Mouse (Mus musculus): ENCODE measurements around the gene Rit1.
"Not testable (repeated sequence)": the region's sequence is repeated elsewhere in the genome, so short reads cannot be mapped to it uniquely, and the experiment has no call there.

Gene Rit1

GRCm38 (mm10) chr3:88746871-88747231 lies 30.2 kb downstream of the Rit1 start:
- Histone ChIP-seq H3K4me1 (replicated peaks; ENCODE audit: low read depth, low read length) (peaks cover 13% of the 10 kb centered on the region), H3K9me3 (ENCODE audit: low read length) (peaks cover 34% of the 10 kb centered on the region), H3K4me3 (replicated peaks; ENCODE audit: low read length) (no peak overlapping the region), H3K27me3 (ENCODE audit: insufficient read depth, low read length) (no peaks in the 10 kb centered on the region), H3K36me3 (ENCODE audit: insufficient read depth, low read length) (peaks cover 5% of the 10 kb centered on the region; the same call in 1 of the 2 replicates)
- no peak for TF ChIP-seq CTCF (conservative IDR thresholded peaks at IDR 0.05; ENCODE audit: low read length)

- no peaks in the 10 kb centered on the region for H3K27me3 ChIP-seq (ENCODE audit: insufficient read depth, low read length)
- H3K4me3 ChIP-seq (replicated peaks; ENCODE audit: low read length), result no peak overlapping the region
- TF ChIP-seq NANOG (IDR thresholded peaks at IDR 0.05; ENCODE audit: borderline replicate concordance, low read length) (no peak), POU5F1 (IDR thresholded peaks at IDR 0.05; ENCODE audit: borderline replicate concordance, low read length) (no peak), CTCF (conservative IDR thresholded peaks at IDR 0.05; ENCODE audit: low read length) (peak; percentile 31)
- peaks cover 5% of the 10 kb centered on the region; the same call in 1 of the 2 replicates for H3K36me3 ChIP-seq (ENCODE audit: insufficient read depth, low read length)
- no peaks in the 10 kb centered on the region for H3K9me3 ChIP-seq (ENCODE audit: low read length)
- H3K4me1 ChIP-seq (replicated peaks; ENCODE audit: low read depth, low read length), result peaks cover 48% of the 10 kb centered on the region
Measured at GRCm38 (mm10) chr3:88754283-88754682, 37.6 kb downstream of the Rit1 start.

- Histone ChIP-seq H3K4me3 (replicated peaks; ENCODE audit: low read length) (no peak overlapping the region), H3K27me3 (ENCODE audit: insufficient read depth, low read length) (no peaks in the 10 kb centered on the region), H3K9me3 (ENCODE audit: low read length) (peaks cover 10% of the 10 kb centered on the region), H3K36me3 (ENCODE audit: insufficient read depth, low read length) (peaks cover 15% of the 10 kb centered on the region), H3K4me1 (replicated peaks; ENCODE audit: low read depth, low read length) (peaks cover 48% of the 10 kb centered on the region)
- no peak for TF ChIP-seq POU5F1 (IDR thresholded peaks at IDR 0.05; ENCODE audit: borderline replicate concordance, low read length)
- no peak for TF ChIP-seq CTCF (conservative IDR thresholded peaks at IDR 0.05; ENCODE audit: low read length)
- no peak for TF ChIP-seq NANOG (IDR thresholded peaks at IDR 0.05; ENCODE audit: borderline replicate concordance, low read length)
Measured at GRCm38 (mm10) chr3:88755541-88755940, 38.9 kb downstream of the Rit1 start.

GRCm38 (mm10) chr3:88756276-88756675 lies 39.6 kb downstream of the Rit1 start:
- H3K36me3 ChIP-seq (ENCODE audit: insufficient read depth, low read length), result peaks cover 15% of the 10 kb centered on the region
- TF ChIP-seq NANOG (IDR thresholded peaks at IDR 0.05; ENCODE audit: borderline replicate concordance, low read length) (no peak), POU5F1 (IDR thresholded peaks at IDR 0.05; ENCODE audit: borderline replicate concordance, low read length) (no peak), CTCF (conservative IDR thresholded peaks at IDR 0.05; ENCODE audit: low read length) (no peak)
- peaks cover 49% of the 10 kb centered on the region for H3K4me1 ChIP-seq (replicated peaks; ENCODE audit: low read depth, low read length)
- no peaks in the 10 kb centered on the region for H3K27me3 ChIP-seq (ENCODE audit: insufficient read depth, low read length)
- H3K4me3 ChIP-seq (replicated peaks; ENCODE audit: low read length), result no peak overlapping the region
- peaks cover 11% of the 10 kb centered on the region for H3K9me3 ChIP-seq (ENCODE audit: low read length)

GRCm38 (mm10) chr3:88758045-88758500 lies 41.4 kb downstream of the Rit1 start:
- H3K9me3 ChIP-seq (ENCODE audit: low read length), result peaks cover 11% of the 10 kb centered on the region
- TF ChIP-seq NANOG (IDR thresholded peaks at IDR 0.05; ENCODE audit: borderline replicate concordance, low read length) (no peak), CTCF (conservative IDR thresholded peaks at IDR 0.05; ENCODE audit: low read length) (no peak), POU5F1 (IDR thresholded peaks at IDR 0.05; ENCODE audit: borderline replicate concordance, low read length) (no peak)
- H3K4me3 ChIP-seq (replicated peaks; ENCODE audit: low read length), result no peak overlapping the region
- H3K27me3 ChIP-seq (ENCODE audit: insufficient read depth, low read length), result no peaks in the 10 kb centered on the region
- peaks cover 64% of the 10 kb centered on the region for H3K4me1 ChIP-seq (replicated peaks; ENCODE audit: low read depth, low read length)
- peaks cover 15% of the 10 kb centered on the region for H3K36me3 ChIP-seq (ENCODE audit: insufficient read depth, low read length)

GRCm38 (mm10) chr3:88761619-88762018 lies 45.0 kb downstream of the Rit1 start:
- no peak for TF ChIP-seq NANOG (IDR thresholded peaks at IDR 0.05; ENCODE audit: borderline replicate concordance, low read length)
- no peak for TF ChIP-seq POU5F1 (IDR thresholded peaks at IDR 0.05; ENCODE audit: borderline replicate concordance, low read length)
- TF ChIP-seq CTCF (conservative IDR thresholded peaks at IDR 0.05; ENCODE audit: low read length), result no peak
- H3K4me3 ChIP-seq (replicated peaks; ENCODE audit: low read length), result peak overlapping the region; percentile 60
- H3K27me3 ChIP-seq (ENCODE audit: insufficient read depth, low read length), result no peaks in the 10 kb centered on the region
- peaks cover 35% of the 10 kb centered on the region for H3K4me1 ChIP-seq (replicated peaks; ENCODE audit: low read depth, low read length)
- H3K36me3 ChIP-seq (ENCODE audit: insufficient read depth, low read length), result peaks cover 15% of the 10 kb centered on the region
- H3K9me3 ChIP-seq (ENCODE audit: low read length), result peaks cover 11% of the 10 kb centered on the region

GRCm38 (mm10) chr3:88762401-88762831 lies 45.8 kb downstream of the Rit1 start:
- Histone ChIP-seq H3K4me1 (replicated peaks; ENCODE audit: low read depth, low read length) (peaks cover 34% of the 10 kb centered on the region), H3K36me3 (ENCODE audit: insufficient read depth, low read length) (peaks cover 15% of the 10 kb centered on the region), H3K4me3 (replicated peaks; ENCODE audit: low read length) (peak overlapping the region; percentile 60), H3K27me3 (ENCODE audit: insufficient read depth, low read length) (no peaks in the 10 kb centered on the region), H3K9me3 (ENCODE audit: low read length) (peaks cover 11% of the 10 kb centered on the region)
- TF ChIP-seq NANOG (IDR thresholded peaks at IDR 0.05; ENCODE audit: borderline replicate concordance, low read length) (no peak), POU5F1 (IDR thresholded peaks at IDR 0.05; ENCODE audit: borderline replicate concordance, low read length) (no peak), CTCF (conservative IDR thresholded peaks at IDR 0.05; ENCODE audit: low read length) (no peak)

- not testable (repeated sequence) for H3K4me1 ChIP-seq (replicated peaks; ENCODE audit: low read depth, low read length); H3K36me3 ChIP-seq (ENCODE audit: insufficient read depth, low read length); H3K27me3 ChIP-seq (ENCODE audit: insufficient read depth, low read length); H3K9me3 ChIP-seq (ENCODE audit: low read length)
- H3K4me3 ChIP-seq (replicated peaks; ENCODE audit: low read length), result peak overlapping the region; percentile 65
Measured at GRCm38 (mm10) chr3:88771189-88771940, 54.7 kb downstream of the Rit1 start.

GRCm38 (mm10) chr3:88771941-88772280 lies 55.3 kb downstream of the Rit1 start:
- H3K4me3 ChIP-seq (replicated peaks; ENCODE audit: low read length), result peak overlapping the region; percentile 65
- not testable (repeated sequence) for H3K27me3 ChIP-seq (ENCODE audit: insufficient read depth, low read length); H3K4me1 ChIP-seq (replicated peaks; ENCODE audit: low read depth, low read length); H3K9me3 ChIP-seq (ENCODE audit: low read length); H3K36me3 ChIP-seq (ENCODE audit: insufficient read depth, low read length)

- not testable (repeated sequence) for H3K4me3 ChIP-seq (replicated peaks; ENCODE audit: low read length); H3K9me3 ChIP-seq (ENCODE audit: low read length); H3K36me3 ChIP-seq (ENCODE audit: insufficient read depth, low read length); H3K27me3 ChIP-seq (ENCODE audit: insufficient read depth, low read length); H3K4me1 ChIP-seq (replicated peaks; ENCODE audit: low read depth, low read length)
Measured at GRCm38 (mm10) chr3:88772399-88772798, 55.8 kb downstream of the Rit1 start.

GRCm38 (mm10) chr3:88773163-88773562 lies 56.5 kb downstream of the Rit1 start:
- not testable (repeated sequence) for H3K36me3 ChIP-seq (ENCODE audit: insufficient read depth, low read length); H3K4me1 ChIP-seq (replicated peaks; ENCODE audit: low read depth, low read length); H3K27me3 ChIP-seq (ENCODE audit: insufficient read depth, low read length); H3K9me3 ChIP-seq (ENCODE audit: low read length); H3K4me3 ChIP-seq (replicated peaks; ENCODE audit: low read length)

- H3K27me3 ChIP-seq (ENCODE audit: insufficient read depth, low read length); H3K4me1 ChIP-seq (replicated peaks; ENCODE audit: low read depth, low read length); H3K9me3 ChIP-seq (ENCODE audit: low read length): not testable (repeated sequence)
- peak within 1 kb of the TSS; percentile 77 for H3K4me3 ChIP-seq (replicated peaks; ENCODE audit: low read length)
- H3K36me3 ChIP-seq (ENCODE audit: insufficient read depth, low read length), result peaks cover 13% of the 10 kb centered on the region
Measured at GRCm38 (mm10) chr3:88774939-88775841, 58.6 kb downstream of the Rit1 start, which contains the start of gene Syt11. Syt11 (minus strand) TSS chr3:88775164.
